Mouse (Mus musculus): ENCODE measurements around the gene Ttll1. TPM values are rescaled to one million over a fixed set of nuclear protein-coding genes. Genes with fewer than 3 reads are reported as not detected.
"Not testable (repeated sequence)": the region's sequence is repeated elsewhere in the genome, so short reads cannot be mapped to it uniquely, and the experiment has no call there.

Ttll1 gene
- polyA plus RNA-seq, 1 experiment from 2014 or later = 63.5 TPM

GRCm38 (mm10) chr15:83515018-83515417 lies 4.3 kb upstream of the Ttll1 start:
- Histone ChIP-seq H3K36me3 (ENCODE audit: control insufficient read depth, insufficient read depth, low read length) (no peaks in the 10 kb centered on the region), H3K27me3 (ENCODE audit: control insufficient read depth, insufficient read depth, low read length) (no peaks in the 10 kb centered on the region), H3K4me1 (ENCODE audit: control insufficient read depth, insufficient read depth, low read length) (peaks cover under 1% of the 10 kb centered on the region; the same call in 1 of the 2 replicates), H3K27ac (replicated peaks; ENCODE audit: low read depth, low read length) (no peak overlapping the region), H3K4me3 (replicated peaks; ENCODE audit: low read depth, low read length) (no peak overlapping the region), H3K9ac (replicated peaks; ENCODE audit: low read length) (no peak overlapping the region), H3K4me2 (ENCODE audit: low read length) (no peak overlapping the region), H3K9me3 (ENCODE audit: control insufficient read depth, low read length) (no peaks in the 10 kb centered on the region)
- 73% methylated on average over 5 of the region's 5 CpGs for WGBS
- DNase-seq (no peak), ATAC-seq (ENCODE audit: low FRiP score, low TSS enrichment) (no peak)

DNA sequence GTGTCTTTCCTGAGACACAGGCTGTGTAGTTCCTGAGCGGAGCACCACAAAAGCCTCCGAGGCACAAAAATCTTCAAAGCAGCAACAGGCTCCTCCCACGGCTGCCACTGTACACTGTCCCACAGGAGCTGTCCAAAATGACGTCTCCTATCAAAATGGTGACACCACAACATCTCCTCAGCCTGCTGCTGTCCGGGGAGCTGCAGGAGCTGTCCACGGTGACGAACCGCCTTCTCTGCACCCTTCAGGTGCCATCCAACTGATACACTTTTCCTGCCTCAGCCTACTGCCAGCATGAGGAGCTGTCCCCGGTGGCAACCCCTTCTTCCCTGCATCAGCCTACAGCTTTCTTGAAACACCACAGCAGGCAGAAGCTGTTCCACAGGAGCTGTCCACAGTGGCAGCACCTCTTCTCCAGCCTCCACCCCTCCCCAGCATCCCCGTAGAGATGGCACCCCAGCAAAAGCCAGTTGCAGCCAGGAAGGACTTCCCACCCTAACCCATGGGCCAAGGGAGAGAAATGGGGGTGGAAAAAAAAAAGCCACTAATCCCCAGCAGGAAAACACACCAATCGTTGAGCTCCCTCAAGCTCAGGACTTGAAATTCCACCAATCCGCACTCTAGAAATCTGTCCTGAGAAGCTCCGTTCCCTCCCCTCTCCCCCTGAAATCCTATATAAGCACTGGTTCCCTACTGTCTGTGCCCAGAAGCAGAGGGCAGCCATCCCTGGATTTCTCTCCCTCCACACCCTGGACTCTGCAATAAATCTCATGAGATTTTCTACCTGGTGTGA lies 2.0 kb upstream of the Ttll1 start:
- H3K27me3 ChIP-seq (ENCODE audit: control insufficient read depth, insufficient read depth, low read length) = no peaks in the 10 kb centered on the region
- no peaks in the 10 kb centered on the region for H3K36me3 ChIP-seq (ENCODE audit: control insufficient read depth, insufficient read depth, low read length)
- H3K4me2 ChIP-seq (ENCODE audit: low read length) = no peak overlapping the region
- no peak for ATAC-seq (ENCODE audit: low FRiP score, low TSS enrichment)
- H3K9me3 ChIP-seq (ENCODE audit: control insufficient read depth, low read length) = no peaks in the 10 kb centered on the region
- no peak for DNase-seq
- peaks cover 18% of the 10 kb centered on the region for H3K4me1 ChIP-seq (ENCODE audit: control insufficient read depth, insufficient read depth, low read length)
- no peak overlapping the region for H3K4me3 ChIP-seq (replicated peaks; ENCODE audit: low read depth, low read length)
- no peak overlapping the region for H3K9ac ChIP-seq (replicated peaks; ENCODE audit: low read length)
- no peak overlapping the region for H3K27ac ChIP-seq (replicated peaks; ENCODE audit: low read depth, low read length)
- WGBS = 74% methylated on average over 13 of the region's 13 CpGs

- peak overlapping the region; percentile 62 for H3K4me2 ChIP-seq (ENCODE audit: low read length)
- peak overlapping the region; percentile 92 for H3K27ac ChIP-seq (replicated peaks; ENCODE audit: low read depth, low read length)
- H3K27me3 ChIP-seq (ENCODE audit: control insufficient read depth, insufficient read depth, low read length) = no peaks in the 10 kb centered on the region
- H3K9me3 ChIP-seq (ENCODE audit: control insufficient read depth, low read length) = no peaks in the 10 kb centered on the region
- peak overlapping the region; percentile 73 for H3K9ac ChIP-seq (replicated peaks; ENCODE audit: low read length)
- peaks cover 20% of the 10 kb centered on the region for H3K4me1 ChIP-seq (ENCODE audit: control insufficient read depth, insufficient read depth, low read length)
- WGBS = 24% methylated on average over 17 of the region's 17 CpGs
- ATAC-seq (ENCODE audit: low FRiP score, low TSS enrichment) = peak; percentile 81
- peak overlapping the region; percentile 63 for H3K4me3 ChIP-seq (replicated peaks; ENCODE audit: low read depth, low read length)
- 0 out of 2 replicates have a peak, but pooled peaks cover 3% of the 10 kb centered on the region for H3K36me3 ChIP-seq (ENCODE audit: control insufficient read depth, insufficient read depth, low read length)
- DNase-seq = no peak
These were observed 516 bp downstream of the Ttll1 start for GRCm38 (mm10) chr15:83509950-83510804.

GRCm38 (mm10) chr15:83501483-83501882 lies 9.2 kb downstream of the Ttll1 start:
- H3K9ac ChIP-seq (replicated peaks; ENCODE audit: low read length); H3K9me3 ChIP-seq (ENCODE audit: control insufficient read depth, low read length); H3K27ac ChIP-seq (replicated peaks; ENCODE audit: low read depth, low read length); H3K4me1 ChIP-seq (ENCODE audit: control insufficient read depth, insufficient read depth, low read length); H3K4me2 ChIP-seq (ENCODE audit: low read length); H3K27me3 ChIP-seq (ENCODE audit: control insufficient read depth, insufficient read depth, low read length); DNase-seq; ATAC-seq (ENCODE audit: low FRiP score, low TSS enrichment); H3K4me3 ChIP-seq (replicated peaks; ENCODE audit: low read depth, low read length): not testable (repeated sequence)
- WGBS = 83% methylated on average over 6 of the region's 6 CpGs
- peaks cover 81% of the 10 kb centered on the region for H3K36me3 ChIP-seq (ENCODE audit: control insufficient read depth, insufficient read depth, low read length)

GRCm38 (mm10) chr15:83500352-83500751 lies 10.3 kb downstream of the Ttll1 start:
- Histone ChIP-seq H3K27ac (replicated peaks; ENCODE audit: low read depth, low read length) (no peak overlapping the region), H3K4me2 (ENCODE audit: low read length) (no peak overlapping the region), H3K9ac (replicated peaks; ENCODE audit: low read length) (no peak overlapping the region), H3K9me3 (ENCODE audit: control insufficient read depth, low read length) (no peaks in the 10 kb centered on the region), H3K27me3 (ENCODE audit: control insufficient read depth, insufficient read depth, low read length) (no peaks in the 10 kb centered on the region), H3K4me3 (replicated peaks; ENCODE audit: low read depth, low read length) (no peak overlapping the region), H3K4me1 (ENCODE audit: control insufficient read depth, insufficient read depth, low read length) (no peaks in the 10 kb centered on the region), H3K36me3 (ENCODE audit: control insufficient read depth, insufficient read depth, low read length) (peaks cover 89% of the 10 kb centered on the region)
- DNase-seq (no peak), ATAC-seq (ENCODE audit: low FRiP score, low TSS enrichment) (no peak)
- WGBS = 61% methylated on average over 3 of the region's 3 CpGs

DNA sequence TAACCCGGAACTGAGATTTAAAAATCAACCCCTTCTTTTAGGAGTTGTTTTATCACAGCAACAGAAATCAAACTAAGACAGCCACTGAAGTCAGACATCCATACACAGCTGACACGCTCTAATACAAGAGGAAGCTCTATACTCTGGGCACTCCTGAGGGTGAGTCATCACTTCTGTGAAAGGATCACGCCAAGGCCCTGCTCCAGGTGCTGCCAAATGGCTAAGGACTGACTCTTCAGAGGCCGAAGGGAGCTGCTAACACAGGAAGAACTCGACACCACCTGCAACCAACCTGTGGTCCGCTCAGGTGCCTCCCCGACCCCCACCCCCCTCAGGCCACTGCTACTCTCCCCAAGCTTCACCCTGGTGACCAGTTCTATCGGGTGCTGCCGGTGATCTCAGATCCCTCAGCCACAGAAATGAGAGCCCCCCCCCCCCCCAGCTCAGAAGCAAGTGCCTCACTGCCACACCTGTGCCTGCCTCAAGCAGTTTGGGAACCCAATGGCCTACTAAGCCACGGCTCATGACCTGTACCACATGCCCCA lies 11.4 kb downstream of the Ttll1 start:
- ATAC-seq (ENCODE audit: low FRiP score, low TSS enrichment) = no peak

DNA sequence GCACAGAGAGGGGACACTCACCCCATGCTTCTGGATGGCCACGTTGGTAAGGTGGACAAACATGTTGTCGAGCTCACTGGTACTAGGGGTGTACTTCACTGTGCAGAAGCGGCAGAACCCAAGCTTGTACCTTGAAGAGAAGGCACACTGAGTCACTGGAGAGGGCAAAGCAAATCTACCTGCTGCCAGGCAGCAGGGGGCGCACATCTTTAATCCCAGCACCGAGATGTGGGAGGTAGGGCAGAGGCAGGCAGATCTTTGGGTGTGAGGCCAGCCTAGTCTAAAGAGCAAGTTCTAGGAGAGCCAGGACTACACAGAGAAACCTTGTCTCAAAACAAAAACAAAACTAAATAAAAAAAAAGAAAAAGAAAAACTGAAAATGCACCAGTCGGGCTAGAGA lies 13.4 kb downstream of the Ttll1 start:
- Histone ChIP-seq H3K4me3 (replicated peaks; ENCODE audit: low read depth, low read length) (no peak overlapping the region), H3K27ac (replicated peaks; ENCODE audit: low read depth, low read length) (no peak overlapping the region), H3K27me3 (ENCODE audit: control insufficient read depth, insufficient read depth, low read length) (no peaks in the 10 kb centered on the region), H3K4me1 (ENCODE audit: control insufficient read depth, insufficient read depth, low read length) (no peaks in the 10 kb centered on the region), H3K9me3 (ENCODE audit: control insufficient read depth, low read length) (no peaks in the 10 kb centered on the region), H3K9ac (replicated peaks; ENCODE audit: low read length) (no peak overlapping the region), H3K36me3 (ENCODE audit: control insufficient read depth, insufficient read depth, low read length) (peaks cover 95% of the 10 kb centered on the region), H3K4me2 (ENCODE audit: low read length) (no peak overlapping the region)
- DNase-seq (no peak), ATAC-seq (ENCODE audit: low FRiP score, low TSS enrichment) (no peak)
- WGBS = 93% methylated on average over 6 of the region's 6 CpGs

More for the DNA sequence above, 11.4 kb downstream of the Ttll1 start:
- Histone ChIP-seq H3K4me1 (ENCODE audit: control insufficient read depth, insufficient read depth, low read length) (no peaks in the 10 kb centered on the region), H3K27ac (replicated peaks; ENCODE audit: low read depth, low read length) (no peak overlapping the region), H3K9ac (replicated peaks; ENCODE audit: low read length) (no peak overlapping the region), H3K27me3 (ENCODE audit: control insufficient read depth, insufficient read depth, low read length) (no peaks in the 10 kb centered on the region), H3K9me3 (ENCODE audit: control insufficient read depth, low read length) (no peaks in the 10 kb centered on the region), H3K36me3 (ENCODE audit: control insufficient read depth, insufficient read depth, low read length) (peaks cover 93% of the 10 kb centered on the region), H3K4me3 (replicated peaks; ENCODE audit: low read depth, low read length) (no peak overlapping the region), H3K4me2 (ENCODE audit: low read length) (no peak overlapping the region)
- WGBS = 94% methylated on average over 10 of the region's 10 CpGs
- no peak for DNase-seq

DNA sequence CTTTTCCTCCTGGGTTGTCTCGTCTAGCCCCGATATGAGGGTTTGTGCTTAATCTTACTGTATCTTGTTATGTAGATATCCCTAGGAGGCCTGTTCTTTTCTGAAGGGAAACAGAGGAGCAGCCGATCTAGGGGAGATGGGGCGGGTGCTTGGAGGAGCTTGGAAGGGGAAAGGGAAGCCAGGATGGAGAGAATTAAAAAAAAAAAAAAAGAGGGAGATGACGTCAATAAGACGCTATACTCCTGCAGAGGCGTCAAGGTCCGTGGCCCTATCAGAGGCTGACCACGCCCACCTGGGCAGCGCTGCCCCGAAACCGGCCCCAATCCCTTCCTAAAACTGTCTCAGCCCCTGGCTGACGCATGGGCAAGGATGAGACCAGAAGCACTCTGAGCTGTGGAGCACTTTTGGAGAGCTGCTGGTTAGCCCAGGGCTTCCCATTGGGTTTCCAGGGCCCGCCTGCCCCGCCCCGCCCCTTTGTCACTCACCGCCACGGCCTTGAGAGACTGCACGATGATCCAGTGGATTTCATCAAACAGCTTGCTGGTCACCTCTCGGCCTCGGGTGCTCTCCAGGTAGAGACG lies 14.8 kb downstream of the Ttll1 start:
- H3K27ac ChIP-seq (replicated peaks; ENCODE audit: low read depth, low read length) = no peak overlapping the region
- H3K4me2 ChIP-seq (ENCODE audit: low read length) = no peak overlapping the region
- ATAC-seq (ENCODE audit: low FRiP score, low TSS enrichment) = no peak
- H3K4me1 ChIP-seq (ENCODE audit: control insufficient read depth, insufficient read depth, low read length) = no peaks in the 10 kb centered on the region
- 75% methylated on average over 22 of the region's 22 CpGs for WGBS
- no peak overlapping the region for H3K4me3 ChIP-seq (replicated peaks; ENCODE audit: low read depth, low read length)
- H3K27me3 ChIP-seq (ENCODE audit: control insufficient read depth, insufficient read depth, low read length) = no peaks in the 10 kb centered on the region
- no peak for DNase-seq
- no peak overlapping the region for H3K9ac ChIP-seq (replicated peaks; ENCODE audit: low read length)
- H3K9me3 ChIP-seq (ENCODE audit: control insufficient read depth, low read length) = no peaks in the 10 kb centered on the region
- peaks cover 99% of the 10 kb centered on the region for H3K36me3 ChIP-seq (ENCODE audit: control insufficient read depth, insufficient read depth, low read length)

Measured in midbrain, embryonic 14.5 days (tissue).